Mouse (Mus musculus): Measurements from ENCODE around the gene Gm20683.
A peak's percentile ranks its signal among the peaks of the same experiment; 100 is the strongest.

DNA sequence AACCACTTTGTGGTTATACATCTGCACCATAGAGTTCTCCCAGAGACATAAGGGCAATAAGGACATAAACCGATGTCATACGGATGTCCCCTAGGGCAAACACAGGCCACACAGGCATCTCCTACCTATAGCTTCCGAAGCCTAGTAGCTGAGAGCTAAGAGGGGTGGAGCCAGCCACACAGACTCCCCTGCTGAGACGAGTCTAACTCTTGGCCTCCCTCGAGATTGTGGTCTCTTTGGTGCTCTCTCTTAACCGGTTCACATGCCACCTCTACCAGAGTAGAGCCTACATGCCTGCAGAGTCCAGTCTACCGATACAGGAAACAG is 25.9 kb upstream of the Gm20683 start:
- peak in 1 of 2 experiments; percentile 35; a peak in 1 of 4 replicates for TF ChIP-seq POLR2A (IDR thresholded peaks at IDR 0.05; ENCODE audit: control insufficient read depth in 1 of 2, insufficient read depth in 1 of 2, low read depth in 1 of 2, low read length in 2 of 2, poor library complexity in 1 of 2)
- no peak for TF ChIP-seq TAL1 (IDR thresholded peaks at IDR 0.05; ENCODE audit: low read length)
- 0 out of 2 replicates have a peak, but pooled peaks have one; percentile 33 for TF ChIP-seq ELF1 (IDR thresholded peaks at IDR 0.05; ENCODE audit: low read depth, low read length)
- TF ChIP-seq JUND (IDR thresholded peaks at IDR 0.05; ENCODE audit: low read depth, low read length): no peak
- TF ChIP-seq CTCF (IDR thresholded peaks at IDR 0.05 in 2 of 3, conservative IDR thresholded peaks at IDR 0.05 in 1 of 3; ENCODE audit: control insufficient read depth in 1 of 3, insufficient read depth in 1 of 3, low read depth in 2 of 3, low read length in 3 of 3, poor library complexity in 1 of 3, severe bottlenecking in 1 of 3): no peak
- peak; percentile 53 for TF ChIP-seq TBP (IDR thresholded peaks at IDR 0.05; ENCODE audit: low read depth, low read length)
